Mouse (Mus musculus) brain, embryonic 14.5 days (tissue): ENCODE results near the gene Nxf1.
A peak's percentile ranks its signal among the peaks of the same experiment; 100 is the strongest.

Source experiments
- CTCF ChIP-seq: fragments of 200-500 bp; IDR thresholded peaks from 2 replicates; pipeline ENCODE4 v1.5.1; 2012; ENCODE audit warnings: inconsistent platforms, mild to moderate bottlenecking, moderate library complexity, borderline replicate concordance; ENCODE audit not compliant: insufficient read depth, insufficient read length; ENCODE audit errors: extremely low read depth
- POLR2A ChIP-seq: fragments of 200-500 bp; IDR thresholded peaks from 2 replicates; pipeline ENCODE4 v1.6.1; 2012; ENCODE audit warnings: mild to moderate bottlenecking, inconsistent platforms, borderline replicate concordance; ENCODE audit not compliant: poor library complexity, insufficient read depth, insufficient read length, severe bottlenecking; ENCODE audit errors: extremely low read depth

DNA sequence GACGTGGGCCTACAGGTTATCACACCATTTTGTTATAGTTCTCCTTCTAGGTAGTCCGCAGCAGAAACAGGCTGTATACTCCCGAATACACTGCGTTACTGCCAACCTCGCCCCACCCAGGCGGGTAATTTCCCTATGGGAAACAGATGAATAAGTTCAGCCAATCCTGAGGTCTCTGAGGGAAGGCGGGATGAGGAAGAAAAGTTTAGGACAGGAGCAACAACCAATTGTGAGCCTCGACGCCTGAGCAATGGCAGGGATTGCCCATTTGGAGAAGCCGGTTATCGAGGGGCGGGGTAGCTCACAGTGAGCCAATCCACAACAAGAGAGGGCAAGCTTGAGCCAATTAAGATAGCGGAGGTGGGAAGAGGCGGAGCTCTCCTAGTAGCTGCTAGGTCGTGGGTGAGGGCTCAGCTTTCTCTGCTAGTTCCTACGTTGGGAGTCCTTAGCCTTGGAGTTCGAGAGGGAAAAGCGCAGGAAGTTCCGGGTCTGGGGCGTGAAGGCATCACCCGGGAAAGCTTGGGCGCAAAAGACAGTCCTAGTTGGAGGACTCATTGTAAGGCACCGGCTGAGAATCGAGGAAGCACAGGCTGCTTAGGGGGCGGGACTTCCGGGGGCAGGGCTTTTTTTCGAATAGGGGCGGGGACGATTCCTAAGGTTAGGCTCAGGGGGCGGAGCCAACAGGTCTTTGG lies 45.4 kb downstream of the Nxf1 start, which contains the start of gene Zbtb3:
- peak; percentile 21; the same call in 1 of the 2 replicates for TF ChIP-seq POLR2A
- no peak for TF ChIP-seq CTCF
